ENCODE assay signal across 10 mouse cellular contexts in genomic region chr12:12788263-12788852, GRCm38 (mm10).
DNase-seq lines count a peak whose midpoint lies in the region; ATAC-seq and TF ChIP-seq lines count a peak whose summit lies in the region.
"Had no signal": no experiment of that assay in that cellular context is flagged by ENCODE, and none has a peak within 500 bp of the region (broad histone marks: within the 10 kb centered on the region; RNA-seq: fewer than 3 reads in every experiment).

No protein-coding gene starts in this region.

- 0 out of 2 replicates have a peak, but pooled peaks cover 9% of the 10 kb centered on the region for H3K4me1 ChIP-seq in kidney, postnatal 0 days (replicated peaks; ENCODE audit: insufficient read depth, low read length)
- H3K4me1 ChIP-seq in kidney, adult 2 months (ENCODE audit: control insufficient read depth, insufficient read depth, low read length): no peaks in the 10 kb centered on the region
- H3K4me1 ChIP-seq in forebrain, embryonic 15.5 days: peaks cover 36% of the 10 kb centered on the region
- H3K4me1 ChIP-seq in liver, embryonic 12.5 days: peaks cover 14% of the 10 kb centered on the region; the same call in 1 of the 2 replicates
- H3K4me1 ChIP-seq in stomach, embryonic 16.5 days (ENCODE audit: control insufficient read depth, insufficient read depth, low read length): no peaks in the 10 kb centered on the region; the same call in 1 of the 2 replicates

- DNase-seq in kidney, postnatal 0 days (ENCODE audit: low spot score): no peak
- no peak for DNase-seq in kidney, adult 2 months
- no peak for DNase-seq in retina, postnatal 1 day
- DNase-seq in layer of hippocampus, postnatal 36 days: no peak
- DNase-seq in kidney, postnatal 14 days: no peak
- DNase-seq: lung, adult 2 months; thymus, postnatal 25 days had no signal

- no peak for TF ChIP-seq CTCF in kidney, postnatal 0 days (IDR thresholded peaks at IDR 0.05; ENCODE audit: low read depth)
- no peak for TF ChIP-seq CTCF in kidney, adult 2 months (conservative IDR thresholded peaks at IDR 0.05; ENCODE audit: insufficient read depth, insufficient read length, low read depth, low read length)

- no peak for TF ChIP-seq POLR2A in kidney, adult 2 months (IDR thresholded peaks at IDR 0.05; ENCODE audit: low read depth, low read length)

- H3K4me2 ChIP-seq in kidney, postnatal 0 days (ENCODE audit: low read length): peak overlapping the region; percentile 44
- peak overlapping the region; percentile 34; the same call in 1 of the 2 replicates for H3K4me2 ChIP-seq in forebrain, embryonic 15.5 days (replicated peaks)
- H3K4me2 ChIP-seq in liver, embryonic 12.5 days: peak overlapping the region; percentile 41
- H3K4me2 ChIP-seq in stomach, embryonic 16.5 days (ENCODE audit: low read depth, low read length): peak overlapping the region; percentile 54

- no peak overlapping the region for H3K27ac ChIP-seq in kidney, postnatal 0 days
- no peak overlapping the region for H3K27ac ChIP-seq in kidney, adult 2 months (ENCODE audit: insufficient read depth, low read depth, low read length)
- H3K27ac ChIP-seq in forebrain, embryonic 15.5 days (replicated peaks): no peak overlapping the region
- H3K27ac ChIP-seq in liver, embryonic 12.5 days: no peak overlapping the region
- H3K27ac ChIP-seq in stomach, embryonic 16.5 days (ENCODE audit: low read length): no peak overlapping the region; the same call in 1 of the 2 replicates

- 36% methylated on average over 13 of the region's 13 CpGs for WGBS in kidney, postnatal 0 days
- 56% methylated on average over 13 of the region's 13 CpGs for WGBS in kidney, adult 2 months
- WGBS in forebrain, embryonic 15.5 days: 40% methylated on average over 13 of the region's 13 CpGs
- WGBS in liver, embryonic 12.5 days (ENCODE audit: insufficient replicate concordance): 36% methylated on average over 13 of the region's 13 CpGs
- 42% methylated on average over 13 of the region's 13 CpGs for WGBS in stomach, embryonic 16.5 days

- H3K27me3 ChIP-seq in kidney, postnatal 0 days (ENCODE audit: insufficient read depth, low read length): no peaks in the 10 kb centered on the region
- H3K27me3 ChIP-seq in kidney, adult 2 months (replicated peaks; ENCODE audit: control insufficient read depth, insufficient read depth, low read length): no peaks in the 10 kb centered on the region
- H3K27me3 ChIP-seq in forebrain, embryonic 15.5 days: no peaks in the 10 kb centered on the region
- H3K27me3 ChIP-seq in liver, embryonic 12.5 days (replicated peaks): peaks cover 30% of the 10 kb centered on the region
- no peaks in the 10 kb centered on the region for H3K27me3 ChIP-seq in stomach, embryonic 16.5 days (ENCODE audit: control insufficient read depth, insufficient read depth, low read length)

- H3K36me3 ChIP-seq in kidney, postnatal 0 days (ENCODE audit: insufficient read depth, low read length): no peaks in the 10 kb centered on the region
- no peaks in the 10 kb centered on the region for H3K36me3 ChIP-seq in kidney, adult 2 months (ENCODE audit: control insufficient read depth, insufficient read depth, low read length)
- no peaks in the 10 kb centered on the region for H3K36me3 ChIP-seq in forebrain, embryonic 15.5 days
- H3K36me3 ChIP-seq in liver, embryonic 12.5 days: no peaks in the 10 kb centered on the region
- no peaks in the 10 kb centered on the region for H3K36me3 ChIP-seq in stomach, embryonic 16.5 days (ENCODE audit: control insufficient read depth, insufficient read depth, low read length)

- no peak overlapping the region for H3K4me3 ChIP-seq in kidney, postnatal 0 days (replicated peaks; ENCODE audit: low read depth, low read length)
- H3K4me3 ChIP-seq in kidney, adult 2 months (ENCODE audit: insufficient read depth, low read depth, low read length): no peak overlapping the region
- no peak overlapping the region for H3K4me3 ChIP-seq in forebrain, embryonic 15.5 days
- peak overlapping the region; percentile 18; the same call in 1 of the 2 replicates for H3K4me3 ChIP-seq in liver, embryonic 12.5 days
- no peak overlapping the region for H3K4me3 ChIP-seq in stomach, embryonic 16.5 days (replicated peaks; ENCODE audit: low read length)

- ATAC-seq in kidney, postnatal 0 days (replicated peaks; ENCODE audit: low FRiP score, low read depth): 0 out of 2 replicates have a peak, but pooled peaks have one; percentile 25
- 0 out of 2 replicates have a peak, but pooled peaks have one; percentile 21 for ATAC-seq in forebrain, embryonic 15.5 days (replicated peaks)
- 0 out of 2 replicates have a peak, but pooled peaks have one; percentile 27 for ATAC-seq in liver, embryonic 12.5 days
- peak; percentile 72 for ATAC-seq in stomach, embryonic 16.5 days (ENCODE audit: insufficient read depth, low FRiP score)

- no peak overlapping the region for H3K9ac ChIP-seq in kidney, postnatal 0 days (ENCODE audit: low read depth, low read length)
- no peak overlapping the region for H3K9ac ChIP-seq in forebrain, embryonic 15.5 days (replicated peaks)
- no peak overlapping the region for H3K9ac ChIP-seq in liver, embryonic 12.5 days
- peak overlapping the region; percentile 56; the same call in 1 of the 2 replicates for H3K9ac ChIP-seq in stomach, embryonic 16.5 days (ENCODE audit: low read length)

- H3K9me3 ChIP-seq in kidney, postnatal 0 days (replicated peaks; ENCODE audit: low read length): no peaks in the 10 kb centered on the region
- H3K9me3 ChIP-seq in forebrain, embryonic 15.5 days: no peaks in the 10 kb centered on the region
- H3K9me3 ChIP-seq in liver, embryonic 12.5 days (replicated peaks): no peaks in the 10 kb centered on the region
- H3K9me3 ChIP-seq in stomach, embryonic 16.5 days (replicated peaks; ENCODE audit: control insufficient read depth, low read length): no peaks in the 10 kb centered on the region

Comparison
In these comparisons a context has a peak if more than half of its experiments do, and no peak if none do; other contexts are left out.
1. ATAC-seq: peak in every context shown above with its lines; median percentile 72 in stomach, embryonic 16.5 days; 27 in liver, embryonic 12.5 days; 25 in kidney, postnatal 0 days; 21 in forebrain, embryonic 15.5 days.